Mouse (Mus musculus) heart, embryonic 15.5 days (tissue): ENCODE data around the gene Platr17. TPM values are rescaled to one million over a fixed set of nuclear protein-coding genes. Genes with fewer than 3 reads are reported as not detected.
"Not testable (repeated sequence)": the region's sequence is repeated elsewhere in the genome, so short reads cannot be mapped to it uniquely, and the experiment has no call there.

Experiments
- ATAC-seq: fragments of 200-750 bp; cut with Nextera tagmentation; replicated peaks from 2 replicates; pipeline ENCODE4 v1.8.0; 2017; ENCODE audit warnings: low read depth, moderate TSS enrichment; ENCODE audit not compliant: insufficient number of reproducible peaks, insufficient read depth, low FRiP score
- H3K27ac ChIP-seq: fragments of 300-500 bp; sonication (generic); 2 replicates; pipeline ENCODE4 v1.5.1; 2015; ENCODE audit warnings: mild to moderate bottlenecking, inconsistent platforms
- H3K27me3 ChIP-seq: fragments of 300-500 bp; sonication (generic); 2 replicates; pipeline ENCODE4 v1.6.1; 2015; ENCODE audit warnings: inconsistent platforms
- H3K36me3 ChIP-seq: fragments of 300-500 bp; sonication (generic); 2 replicates; pipeline ENCODE4 v1.6.1; 2015; ENCODE audit warnings: mild to moderate bottlenecking, inconsistent platforms
- H3K4me1 ChIP-seq: fragments of 300-500 bp; sonication (generic); replicated peaks from 2 replicates; pipeline ENCODE4 v1.6.1; 2015; ENCODE audit warnings: inconsistent platforms
- H3K4me2 ChIP-seq: fragments of 300-500 bp; sonication (generic); 2 replicates; pipeline ENCODE4 v1.6.1; 2015; ENCODE audit warnings: inconsistent platforms, mild to moderate bottlenecking, moderate library complexity
- H3K4me3 ChIP-seq: fragments of 300-500 bp; sonication (generic); 2 replicates; pipeline ENCODE4 v1.5.1; 2015; ENCODE audit warnings: mild to moderate bottlenecking, inconsistent platforms
- H3K9ac ChIP-seq: fragments of 300-500 bp; sonication (generic); 2 replicates; pipeline ENCODE4 v1.6.1; 2015; ENCODE audit warnings: mild to moderate bottlenecking, inconsistent platforms
- H3K9me3 ChIP-seq: fragments of 300-500 bp; sonication (generic); replicated peaks from 2 replicates; pipeline ENCODE4 v1.6.1; 2016; ENCODE audit warnings: inconsistent platforms
- WGBS: fragments of 180-500 bp; shearing (Covaris S2); methylation state at CpG from one replicate; pipeline ENCODE4 v1.1.7; 2015; ENCODE audit warnings: mixed read lengths; 5-methylcytosine and 5-hydroxymethylcytosine counted together
- polyA plus RNA-seq: library from polyadenylated mRNA; unstranded; fragments of >200 nt; fragmentation: Nextera tagmentation; extraction: Ambion mirVana; gene quantifications from 2 replicates; pipeline ENCODE4 v1.2.1, GENCODE M21; 2015

The Platr17 gene
- polyA plus RNA-seq, 1 experiment from 2014 or later: not detected

- no peak overlapping the region for H3K4me3 ChIP-seq
- 88% methylated on average over 19 of the region's 19 CpGs for WGBS
- H3K9ac ChIP-seq: no peak overlapping the region
- no peaks in the 10 kb centered on the region for H3K9me3 ChIP-seq
- H3K36me3 ChIP-seq: peaks cover 42% of the 10 kb centered on the region
- H3K27me3 ChIP-seq: no peaks in the 10 kb centered on the region
- no peak overlapping the region for H3K27ac ChIP-seq
- ATAC-seq: no peak
- no peak overlapping the region for H3K4me2 ChIP-seq
- H3K4me1 ChIP-seq: peaks cover 45% of the 10 kb centered on the region
Observed at GRCm38 (mm10) chr17:33948905-33949537, 44.1 kb downstream of the Platr17 start.

DNA sequence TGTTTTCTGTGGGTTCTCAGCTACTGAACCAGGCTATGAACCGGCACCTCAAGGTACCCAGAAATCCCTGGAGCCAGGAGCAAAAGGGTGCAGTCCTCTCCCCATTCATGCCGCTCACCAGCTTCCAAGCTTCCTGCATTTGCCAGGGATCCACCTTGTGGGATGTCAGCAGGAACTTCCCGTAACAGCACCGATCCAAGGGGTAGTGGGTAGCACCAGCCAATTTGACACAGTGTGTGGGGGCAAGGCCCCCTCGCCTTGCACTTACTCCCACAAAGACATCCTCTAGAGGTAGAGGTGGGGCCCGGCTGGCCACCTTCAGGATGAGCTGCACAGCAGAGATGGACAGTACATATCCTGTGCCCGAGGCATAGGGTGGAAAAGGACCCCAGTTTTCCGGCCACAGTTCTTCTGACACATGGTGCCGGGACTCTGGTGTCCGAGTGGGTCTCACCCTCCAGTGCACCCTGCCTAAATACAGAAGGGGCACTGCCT is 45.2 kb downstream of the Platr17 start:
- Histone ChIP-seq H3K4me2 (peak overlapping the region; percentile 97), H3K36me3 (peaks cover 38% of the 10 kb centered on the region), H3K27ac (peak overlapping the region; percentile 89; the same call in 1 of the 2 replicates), H3K4me3 (peak overlapping the region; percentile 61), H3K27me3 (no peaks in the 10 kb centered on the region), H3K9ac (peak overlapping the region; percentile 73), H3K4me1 (peaks cover 53% of the 10 kb centered on the region), H3K9me3 (no peaks in the 10 kb centered on the region)
- no peak for ATAC-seq
- WGBS: 69% methylated on average over 10 of the region's 10 CpGs

- 1% methylated on average over 45 of the region's 45 CpGs for whole genome bisulfite sequencing
- H3K36me3 ChIP-seq: peaks cover 27% of the 10 kb centered on the region
- H3K4me2 ChIP-seq: peak within 1 kb of the TSS; percentile 97
- peak within 1 kb of the TSS; percentile 61 for H3K4me3 ChIP-seq
- H3K9me3 ChIP-seq: no peaks in the 10 kb centered on the region
- no peaks in the 10 kb centered on the region for H3K27me3 ChIP-seq
- ATAC-seq: peak; percentile 68
- peaks cover 53% of the 10 kb centered on the region for H3K4me1 ChIP-seq
- peak within 1 kb of the TSS; percentile 73 for H3K9ac ChIP-seq
- peak within 1 kb of the TSS; percentile 89 for H3K27ac ChIP-seq
Observed at GRCm38 (mm10) chr17:33951021-33951946, 46.3 kb downstream of the Platr17 start, which contains the start of gene B3galt4. TSS of gene B3galt4 (minus strand) at chr17:33951488.

- peak overlapping the region; percentile 97 for H3K4me2 ChIP-seq
- ATAC-seq, H3K27ac ChIP-seq, H3K9me3 ChIP-seq, H3K9ac ChIP-seq, H3K27me3 ChIP-seq: not testable (repeated sequence)
- H3K36me3 ChIP-seq: peaks cover 25% of the 10 kb centered on the region
- WGBS: 82% methylated on average over 13 of the region's 13 CpGs
- H3K4me3 ChIP-seq: peak overlapping the region; percentile 61
- H3K4me1 ChIP-seq: peaks cover 58% of the 10 kb centered on the region
Observed at GRCm38 (mm10) chr17:33952015-33952414, 47.1 kb downstream of the Platr17 start.

GRCm38 (mm10) chr17:33952879-33953278 is 47.9 kb downstream of the Platr17 start:
- Histone ChIP-seq H3K4me3 (no peak overlapping the region), H3K4me2 (0 out of 2 replicates have a peak overlapping the region, but pooled peaks have one; percentile 2), H3K36me3 (peaks cover 25% of the 10 kb centered on the region), H3K27ac (no peak overlapping the region), H3K27me3 (no peaks in the 10 kb centered on the region), H3K4me1 (peaks cover 58% of the 10 kb centered on the region), H3K9ac (no peak overlapping the region), H3K9me3 (no peaks in the 10 kb centered on the region)
- WGBS: 81% methylated on average over 4 of the region's 4 CpGs
- ATAC-seq: no peak

GRCm38 (mm10) chr17:33953310-33953709 is 48.4 kb downstream of the Platr17 start:
- H3K36me3 ChIP-seq: peaks cover 25% of the 10 kb centered on the region

DNA sequence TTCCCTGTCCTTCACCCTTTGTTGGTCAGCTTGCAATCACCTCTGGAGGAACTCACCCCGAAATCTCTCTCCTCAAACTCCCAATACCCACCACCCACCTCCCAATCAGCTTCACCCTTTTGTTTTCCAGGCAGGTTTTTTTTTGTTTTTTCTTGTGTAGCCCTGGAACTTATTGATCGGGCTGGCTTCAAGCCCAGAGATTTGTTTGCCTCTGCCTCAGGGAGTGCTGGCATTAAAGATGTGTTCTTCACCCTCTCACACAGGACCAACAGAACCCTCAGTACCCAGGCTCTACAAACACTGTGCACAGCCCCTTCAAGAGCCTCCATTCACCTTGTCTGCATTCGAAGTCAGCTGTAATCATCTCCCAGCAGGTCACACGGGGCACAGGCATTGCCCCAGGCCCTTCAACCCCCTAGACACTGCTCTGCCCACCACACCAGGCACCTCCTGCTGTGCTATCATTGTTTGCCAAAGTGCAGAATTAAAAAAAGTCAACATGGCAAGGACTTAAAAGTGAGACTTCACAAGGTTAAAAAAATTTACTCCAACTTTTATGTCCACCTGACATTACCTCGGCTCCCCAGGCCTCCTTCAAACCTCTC is 49.1 kb downstream of the Platr17 start:
- peaks cover 31% of the 10 kb centered on the region for H3K36me3 ChIP-seq
- H3K4me2 ChIP-seq: peak overlapping the region; percentile 72
- no peaks in the 10 kb centered on the region for H3K9me3 ChIP-seq
- peaks cover 58% of the 10 kb centered on the region for H3K4me1 ChIP-seq
- H3K4me3 ChIP-seq: peak overlapping the region; percentile 84
- peak overlapping the region; percentile 86; the same call in 1 of the 2 replicates for H3K27ac ChIP-seq
- peak overlapping the region; percentile 91 for H3K9ac ChIP-seq
- WGBS: 36% methylated on average over 5 of the region's 5 CpGs
- H3K27me3 ChIP-seq: no peaks in the 10 kb centered on the region
- no peak for ATAC-seq

More at GRCm38 (mm10) chr17:33953310-33953709, 48.4 kb downstream of the Platr17 start:
- H3K27me3 ChIP-seq: no peaks in the 10 kb centered on the region
- no peak overlapping the region for H3K4me3 ChIP-seq
- peak overlapping the region; percentile 72; the same call in 1 of the 2 replicates for H3K4me2 ChIP-seq
- H3K9ac ChIP-seq: no peak overlapping the region
- H3K27ac ChIP-seq: no peak overlapping the region
- ATAC-seq: no peak
- 79% methylated on average over 3 of the region's 3 CpGs for WGBS
- peaks cover 58% of the 10 kb centered on the region for H3K4me1 ChIP-seq
- no peaks in the 10 kb centered on the region for H3K9me3 ChIP-seq

- H3K27me3 ChIP-seq: no peaks in the 10 kb centered on the region
- H3K9ac ChIP-seq: peak overlapping the region; percentile 91
- peak overlapping the region; percentile 72 for H3K4me2 ChIP-seq
- WGBS: under 1% methylated on average over 33 of the region's 33 CpGs
- H3K36me3 ChIP-seq: peaks cover 40% of the 10 kb centered on the region
- H3K4me3 ChIP-seq: peak overlapping the region; percentile 84
- H3K4me1 ChIP-seq: peaks cover 52% of the 10 kb centered on the region
- peak overlapping the region; percentile 86 for H3K27ac ChIP-seq
- H3K9me3 ChIP-seq: no peaks in the 10 kb centered on the region
- ATAC-seq: peak; percentile 25
Observed at GRCm38 (mm10) chr17:33954646-33955554, 50.0 kb downstream of the Platr17 start.

- peaks cover 46% of the 10 kb centered on the region for H3K36me3 ChIP-seq
- peak within 1 kb of the TSS; percentile 74 for H3K4me2 ChIP-seq
- ATAC-seq: peak; percentile 88
- H3K9me3 ChIP-seq: no peaks in the 10 kb centered on the region
- under 1% methylated on average over 50 of the region's 50 CpGs for WGBS
- peak within 1 kb of the TSS; percentile 87 for H3K27ac ChIP-seq
- peak within 1 kb of the TSS; percentile 84 for H3K4me3 ChIP-seq
- peak within 1 kb of the TSS; percentile 91 for H3K9ac ChIP-seq
- H3K27me3 ChIP-seq: no peaks in the 10 kb centered on the region
- peaks cover 44% of the 10 kb centered on the region for H3K4me1 ChIP-seq
Observed at GRCm38 (mm10) chr17:33955555-33956214, 50.8 kb downstream of the Platr17 start, which contains the start of the genes Vps52 and Rps18. TSS of gene Vps52 (plus strand) at chr17:33955812. TSS of gene Rps18 (minus strand) at chr17:33956001.
